Mouse (Mus musculus) intestine, postnatal 0 days (tissue): ENCODE results near the gene Smad1. TPM values are rescaled to one million over a fixed set of nuclear protein-coding genes. Genes with fewer than 3 reads are reported as not detected.

ENCODE experiments used
- ATAC-seq: fragments of 200-750 bp; cut with Nextera tagmentation; 2 replicates; pipeline ENCODE4 v1.8.0; 2017; ENCODE audit warnings: mild to moderate bottlenecking, moderate TSS enrichment, moderate library complexity
- H3K27ac ChIP-seq: fragments of 300-500 bp; sonication (generic); 2 replicates; pipeline ENCODE4 v1.5.1; 2014; ENCODE audit warnings: mild to moderate bottlenecking, low read depth, low read length, moderate library complexity
- H3K27me3 ChIP-seq: fragments of 300-500 bp; sonication (generic); replicated peaks from 2 replicates; pipeline ENCODE4 v1.6.1; 2014; ENCODE audit warnings: low read length, mixed read lengths; ENCODE audit not compliant: control insufficient read depth, insufficient read depth
- H3K36me3 ChIP-seq: fragments of 300-500 bp; sonication (generic); 2 replicates; pipeline ENCODE4 v1.6.1; 2014; ENCODE audit warnings: mild to moderate bottlenecking, moderate library complexity; ENCODE audit not compliant: control insufficient read depth, insufficient read depth
- H3K4me1 ChIP-seq: fragments of 300-500 bp; sonication (generic); replicated peaks from 2 replicates; pipeline ENCODE4 v1.6.1; 2014; ENCODE audit warnings: antibody characterized with exemption, low read length, mixed read lengths; ENCODE audit not compliant: control insufficient read depth, insufficient read depth
- H3K4me2 ChIP-seq: fragments of 300-500 bp; sonication (generic); replicated peaks from 2 replicates; pipeline ENCODE4 v1.6.1; 2014; ENCODE audit warnings: low read depth, mild to moderate bottlenecking, moderate library complexity
- H3K4me3 ChIP-seq: fragments of 300-500 bp; sonication (generic); 2 replicates; pipeline ENCODE4 v1.5.1; 2014; ENCODE audit warnings: low read depth, low read length
- H3K9ac ChIP-seq: fragments of 300-500 bp; sonication (generic); 2 replicates; pipeline ENCODE4 v1.6.1; 2014; ENCODE audit warnings: mild to moderate bottlenecking, low read depth, low read length
- H3K9me3 ChIP-seq: fragments of 300-500 bp; sonication (generic); 2 replicates; pipeline ENCODE4 v1.6.1; 2016; ENCODE audit warnings: mixed run types; ENCODE audit not compliant: control insufficient read depth
- CTCF ChIP-seq: sonication (generic); IDR thresholded peaks from 2 replicates; pipeline ENCODE4 v1.5.1; 2016; ENCODE audit warnings: low read depth, mild to moderate bottlenecking, control low read depth, antibody characterized with exemption, moderate library complexity
- WGBS: fragments of 180-500 bp; shearing (Covaris S2); extraction: QIAGEN DNeasy Blood & Tissue Kit; methylation state at CpG from one replicate; pipeline ENCODE4 v1.1.7; 2014; 5-methylcytosine and 5-hydroxymethylcytosine counted together
- polyA plus RNA-seq: library from polyadenylated mRNA; unstranded; fragments of >200 nt; fragmentation: Nextera tagmentation; extraction: Ambion mirVana; gene quantifications from 2 replicates; pipeline ENCODE4 v1.2.1, GENCODE M21; 2015

Smad1 gene
- polyA plus RNA-seq, 1 experiment from 2014 or later, result 27.4 TPM

- H3K4me1 ChIP-seq, result peaks cover 22% of the 10 kb centered on the region
- H3K27ac ChIP-seq, result peak overlapping the region; percentile 86
- H3K9me3 ChIP-seq, result no peaks in the 10 kb centered on the region
- WGBS, result 34% methylated on average over 9 of the region's 9 CpGs
- peak overlapping the region; percentile 29 for H3K4me3 ChIP-seq
- H3K9ac ChIP-seq, result peak overlapping the region; percentile 23; the same call in 1 of the 2 replicates
- peak overlapping the region; percentile 64 for H3K4me2 ChIP-seq
- peaks cover 12% of the 10 kb centered on the region; the same call in 1 of the 2 replicates for H3K36me3 ChIP-seq
- TF ChIP-seq CTCF, result no peak
- H3K27me3 ChIP-seq, result no peaks in the 10 kb centered on the region
- ATAC-seq, result no peak; the same call in 1 of the 2 replicates
Observed at GRCm38 (mm10) chr8:79372084-79372483, 27.2 kb downstream of the Smad1 start.

DNA sequence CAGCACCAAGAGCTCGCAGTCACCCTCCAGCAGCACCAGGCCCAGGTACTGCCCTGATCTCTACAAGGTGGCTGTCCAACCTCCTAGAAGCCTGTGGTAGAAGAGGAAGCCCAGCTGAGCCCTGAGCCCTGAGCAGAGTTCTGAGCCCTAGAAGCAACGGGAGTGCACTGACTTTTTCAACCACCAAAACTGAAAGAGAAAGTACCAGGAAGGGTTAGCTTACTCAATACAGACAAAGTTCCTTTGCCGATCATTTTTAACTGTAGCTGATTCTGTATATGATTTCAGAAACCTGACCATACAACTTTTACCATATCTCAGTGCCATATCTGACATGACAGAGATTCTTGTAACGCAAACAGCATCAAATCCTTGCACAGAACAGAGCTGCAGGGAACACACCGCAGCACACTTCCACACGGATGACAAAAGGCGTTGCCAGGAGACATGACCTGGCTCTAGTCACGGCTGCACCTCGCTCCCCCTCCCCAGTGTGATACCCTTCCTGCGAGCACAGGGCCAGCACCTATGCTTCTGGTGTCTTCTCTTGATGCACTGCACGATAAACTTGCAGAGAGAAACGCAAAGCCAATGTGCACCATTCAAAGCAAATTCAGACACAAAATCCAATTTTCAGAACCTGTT is 28.6 kb downstream of the Smad1 start:
- Histone ChIP-seq H3K4me2 (peak overlapping the region; percentile 64), H3K4me1 (peaks cover 22% of the 10 kb centered on the region), H3K36me3 (peaks cover 16% of the 10 kb centered on the region; the same call in 1 of the 2 replicates), H3K27ac (peak overlapping the region; percentile 86), H3K27me3 (no peaks in the 10 kb centered on the region), H3K9ac (peak overlapping the region; percentile 11; the same call in 1 of the 2 replicates), H3K9me3 (no peaks in the 10 kb centered on the region), H3K4me3 (peak overlapping the region; percentile 29)
- ATAC-seq, result no peak
- TF ChIP-seq CTCF, result no peak
- WGBS, result 46% methylated on average over 12 of the region's 12 CpGs

DNA sequence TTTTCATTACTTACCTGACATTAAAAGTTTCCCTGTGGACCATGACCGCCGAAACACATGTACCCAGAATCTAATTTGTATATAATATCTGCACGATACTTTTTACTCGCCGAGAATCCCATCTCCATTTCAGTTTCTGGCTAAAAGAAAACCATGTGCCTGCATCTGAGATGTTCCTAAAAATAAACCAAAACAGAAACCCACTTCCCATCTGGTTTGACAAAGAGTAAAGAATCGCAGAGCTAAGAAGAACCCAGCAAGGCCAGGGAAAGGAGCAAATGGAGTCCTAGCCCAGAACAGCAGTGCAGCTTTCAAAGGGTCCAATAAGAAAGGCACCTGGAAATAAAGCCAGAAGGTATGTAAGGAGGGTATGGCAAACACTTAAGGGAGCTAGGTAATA is 30.2 kb downstream of the Smad1 start:
- H3K9me3 ChIP-seq, result no peaks in the 10 kb centered on the region
- H3K4me1 ChIP-seq, result peaks cover 6% of the 10 kb centered on the region
- no peak for ATAC-seq
- 68% methylated on average over 6 of the region's 6 CpGs for WGBS
- H3K4me3 ChIP-seq, result no peak overlapping the region
- peak overlapping the region; percentile 77 for H3K27ac ChIP-seq
- no peak overlapping the region for H3K9ac ChIP-seq
- H3K36me3 ChIP-seq, result peaks cover 24% of the 10 kb centered on the region; the same call in 1 of the 2 replicates
- H3K4me2 ChIP-seq, result peak overlapping the region; percentile 49
- no peak for TF ChIP-seq CTCF
- H3K27me3 ChIP-seq, result no peaks in the 10 kb centered on the region

- Histone ChIP-seq H3K4me2 (peak overlapping the region; percentile 49), H3K4me1 (peaks cover 5% of the 10 kb centered on the region; the same call in 1 of the 2 replicates), H3K4me3 (no peak overlapping the region), H3K9ac (no peak overlapping the region), H3K27me3 (no peaks in the 10 kb centered on the region), H3K9me3 (no peaks in the 10 kb centered on the region), H3K27ac (peak overlapping the region; percentile 77), H3K36me3 (peaks cover 27% of the 10 kb centered on the region; the same call in 1 of the 2 replicates)
- WGBS, result 36% methylated on average over 4 of the region's 4 CpGs
- ATAC-seq, result peak; percentile 63
- no peak for TF ChIP-seq CTCF
Observed at GRCm38 (mm10) chr8:79367959-79368358, 31.4 kb downstream of the Smad1 start.

DNA sequence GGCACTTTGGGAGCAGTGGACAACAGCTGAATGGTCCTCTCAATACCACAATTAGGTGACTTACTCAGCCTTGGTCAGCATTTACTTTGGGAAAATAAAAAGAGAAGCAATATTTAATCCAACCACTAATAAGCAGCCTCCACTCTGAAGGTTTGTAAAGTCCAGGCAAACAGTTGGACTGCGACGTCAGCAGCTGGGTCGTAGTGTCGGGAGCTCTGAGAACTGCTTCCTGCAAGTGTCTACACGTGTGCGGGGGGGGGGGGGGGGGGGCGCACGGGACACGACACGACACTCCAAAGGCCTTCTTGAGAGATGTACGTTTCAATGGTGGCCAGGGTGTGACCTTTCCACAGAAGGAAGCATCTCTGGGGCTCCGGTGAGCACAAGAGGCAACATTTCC is 32.0 kb downstream of the Smad1 start:
- peaks cover 27% of the 10 kb centered on the region; the same call in 1 of the 2 replicates for H3K36me3 ChIP-seq
- no peak overlapping the region for H3K4me3 ChIP-seq
- 30% methylated on average over 11 of the region's 12 CpGs for WGBS
- no peaks in the 10 kb centered on the region for H3K9me3 ChIP-seq
- no peaks in the 10 kb centered on the region for H3K27me3 ChIP-seq
- H3K27ac ChIP-seq, result peak overlapping the region; percentile 77; the same call in 1 of the 2 replicates
- no peak overlapping the region for H3K9ac ChIP-seq
- H3K4me2 ChIP-seq, result no peak overlapping the region
- ATAC-seq, result no peak; the same call in 1 of the 2 replicates
- H3K4me1 ChIP-seq, result peaks cover 7% of the 10 kb centered on the region
- no peak for TF ChIP-seq CTCF

GRCm38 (mm10) chr8:79366227-79366626 is 33.1 kb downstream of the Smad1 start:
- Histone ChIP-seq H3K9me3 (no peaks in the 10 kb centered on the region), H3K4me1 (peaks cover 8% of the 10 kb centered on the region), H3K27me3 (no peaks in the 10 kb centered on the region), H3K4me2 (no peak overlapping the region), H3K9ac (no peak overlapping the region), H3K4me3 (no peak overlapping the region), H3K36me3 (peaks cover 18% of the 10 kb centered on the region; the same call in 1 of the 2 replicates), H3K27ac (no peak overlapping the region)
- 86% methylated on average over 9 of the region's 9 CpGs for WGBS
- no peak for ATAC-seq
- no peak for TF ChIP-seq CTCF
